Mouse (Mus musculus) heart, postnatal 0 days (tissue): Measurements from ENCODE around the gene Slc9a3r1. TPM values are rescaled to one million over a fixed set of nuclear protein-coding genes. Genes with fewer than 3 reads are reported as not detected.
A peak's percentile ranks its signal among the peaks of the same experiment; 100 is the strongest.

Experiments
- ATAC-seq: fragments of 200-750 bp; cut with Nextera tagmentation; 2 replicates; pipeline ENCODE4 v1.8.0; 2017; ENCODE audit warnings: low read depth, moderate number of reproducible peaks, moderate library complexity; ENCODE audit not compliant: insufficient read depth
- DNase-seq: peaks from one replicate; pipeline ENCODE4 v3.0.0-alpha.2; 2016; ENCODE audit warnings: low spot score
- H3K27ac ChIP-seq: fragments of 300-500 bp; sonication (generic); 2 replicates; pipeline ENCODE4 v1.5.1; 2014; ENCODE audit warnings: low read depth, mild to moderate bottlenecking
- H3K27me3 ChIP-seq: fragments of 300-500 bp; sonication (generic); 2 replicates; pipeline ENCODE4 v1.6.1; 2014; ENCODE audit warnings: low read length, mixed read lengths; ENCODE audit not compliant: control insufficient read depth, insufficient read depth
- H3K36me3 ChIP-seq: fragments of 300-500 bp; sonication (generic); replicated peaks from 2 replicates; pipeline ENCODE4 v1.6.1; 2014; ENCODE audit warnings: low read length, mixed read lengths; ENCODE audit not compliant: control insufficient read depth, insufficient read depth
- H3K4me1 ChIP-seq: fragments of 300-500 bp; sonication (generic); 2 replicates; pipeline ENCODE4 v1.6.1; 2014; ENCODE audit warnings: antibody characterized with exemption; ENCODE audit not compliant: control insufficient read depth, insufficient read depth
- H3K4me2 ChIP-seq: fragments of 300-500 bp; sonication (generic); 2 replicates; pipeline ENCODE4 v1.6.1; 2014; ENCODE audit warnings: low read depth, mild to moderate bottlenecking, low read length, moderate library complexity
- H3K4me3 ChIP-seq: fragments of 300-500 bp; sonication (generic); 2 replicates; pipeline ENCODE4 v1.5.1; 2014; ENCODE audit warnings: low read depth, low read length
- H3K9ac ChIP-seq: fragments of 300-500 bp; sonication (generic); replicated peaks from 2 replicates; pipeline ENCODE4 v1.6.1; 2014; ENCODE audit warnings: low read depth, low read length, mixed read lengths
- H3K9me3 ChIP-seq: fragments of 300-500 bp; sonication (generic); replicated peaks from 2 replicates; pipeline ENCODE4 v1.6.1; 2016; ENCODE audit warnings: low read length; ENCODE audit not compliant: control insufficient read depth
- CTCF ChIP-seq: IDR thresholded peaks from 2 replicates; pipeline ENCODE4 v1.5.1; 2016; ENCODE audit warnings: antibody characterized with exemption, control low read depth, low read depth
- EP300 ChIP-seq: IDR thresholded peaks from 2 replicates; pipeline ENCODE4 v1.6.1; 2016; ENCODE audit warnings: antibody characterized with exemption, low read depth
- WGBS: fragments of 180-500 bp; shearing (Covaris S2); extraction: QIAGEN DNeasy Blood & Tissue Kit; methylation state at CpG from one replicate; pipeline ENCODE4 v1.1.7; 2014; 5-methylcytosine and 5-hydroxymethylcytosine counted together
- polyA plus RNA-seq: library from polyadenylated mRNA; unstranded; fragments of >200 nt; fragmentation: Nextera tagmentation; extraction: Ambion mirVana; gene quantifications from 2 replicates; pipeline ENCODE4 v1.2.1, GENCODE M21; 2015
- total RNA-seq: library from RNA; depleted of rRNA; stranded (reverse); fragments of >200 nt; gene quantifications from 2 replicates; pipeline ENCODE4 v1.2.3, GENCODE M21; 2014; ENCODE audit warnings: low replicate concordance

Slc9a3r1 gene
- total and polyA plus RNA-seq, 2 experiments from 2014 or later = 12.3 to 13.6 TPM

DNA sequence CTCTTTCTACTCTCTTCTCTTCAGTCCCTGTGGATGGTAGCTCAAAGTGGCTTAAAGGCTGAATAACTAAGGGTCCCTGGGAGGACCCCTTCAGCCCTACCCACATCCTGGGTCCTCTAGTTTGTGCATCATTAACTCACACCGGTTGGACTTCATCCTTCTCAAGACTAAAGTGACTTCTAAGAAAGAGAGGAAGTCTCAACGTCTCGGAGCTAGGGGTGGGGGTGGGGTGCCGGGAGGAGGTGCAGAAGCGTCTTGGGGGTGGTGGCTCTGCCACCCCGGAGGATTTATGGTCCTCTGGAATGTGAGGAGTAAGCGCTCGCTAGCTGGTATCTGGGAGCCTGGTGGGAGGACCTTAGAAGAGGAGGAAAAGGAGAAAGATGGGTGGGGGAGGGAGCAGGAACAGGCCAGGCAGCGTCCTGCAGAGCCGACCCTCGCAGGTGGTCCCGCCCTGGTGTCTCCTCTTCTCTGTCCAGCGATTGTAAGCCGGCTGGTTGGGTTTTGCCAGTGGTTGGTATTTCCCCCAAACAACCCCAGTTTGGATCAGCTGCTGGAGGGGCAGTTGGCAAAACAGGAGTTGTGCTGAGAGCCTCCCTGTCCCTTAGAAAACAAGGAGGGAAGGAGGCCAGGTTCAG, 1.3 kb downstream of the Slc9a3r1 start:
- ATAC-seq (no peak), DNase-seq (no peak)
- H3K36me3 ChIP-seq = no peaks in the 10 kb centered on the region
- peaks cover 13% of the 10 kb centered on the region; the same call in 1 of the 2 replicates for H3K27me3 ChIP-seq
- H3K4me1 ChIP-seq = 0 out of 2 replicates have a peak, but pooled peaks cover 17% of the 10 kb centered on the region
- peak overlapping the region; percentile 55 for H3K4me3 ChIP-seq
- no peaks in the 10 kb centered on the region for H3K9me3 ChIP-seq
- TF ChIP-seq CTCF (no peak), EP300 (no peak)
- peak overlapping the region; percentile 70 for H3K4me2 ChIP-seq
- peak overlapping the region; percentile 54 for H3K9ac ChIP-seq
- 1% methylated on average over 14 of the region's 14 CpGs for WGBS
- no peak overlapping the region for H3K27ac ChIP-seq

DNA sequence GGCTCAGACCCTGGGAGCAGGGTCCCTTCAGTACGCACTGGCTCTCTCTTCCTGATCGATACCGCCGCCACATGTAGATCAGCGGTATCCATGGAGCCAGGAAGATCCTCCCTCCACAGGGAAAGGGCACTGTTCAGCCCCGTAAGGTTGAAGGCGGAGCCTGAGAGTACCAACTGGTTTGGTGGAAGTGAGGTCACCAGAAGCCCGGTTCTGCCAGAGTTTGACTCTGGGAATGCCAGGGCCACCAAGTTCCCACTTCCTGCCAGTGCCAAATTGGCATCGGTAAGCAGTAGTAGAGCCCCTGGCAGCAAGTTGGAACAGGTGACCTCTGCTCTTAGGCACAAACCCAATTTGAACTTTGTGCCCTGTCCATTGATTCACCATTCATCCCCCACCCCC, 1.8 kb downstream of the Slc9a3r1 start:
- Histone ChIP-seq H3K27me3 (peaks cover 13% of the 10 kb centered on the region; the same call in 1 of the 2 replicates), H3K9ac (peak overlapping the region; percentile 54; the same call in 1 of the 2 replicates), H3K9me3 (no peaks in the 10 kb centered on the region), H3K36me3 (no peaks in the 10 kb centered on the region), H3K4me1 (0 out of 2 replicates have a peak, but pooled peaks cover 17% of the 10 kb centered on the region), H3K27ac (no peak overlapping the region), H3K4me3 (peak overlapping the region; percentile 55), H3K4me2 (peak overlapping the region; percentile 70)
- no peak for TF ChIP-seq EP300
- TF ChIP-seq CTCF = no peak
- DNase-seq (no peak), ATAC-seq (no peak)
- WGBS = 5% methylated on average over 9 of the region's 9 CpGs

DNA sequence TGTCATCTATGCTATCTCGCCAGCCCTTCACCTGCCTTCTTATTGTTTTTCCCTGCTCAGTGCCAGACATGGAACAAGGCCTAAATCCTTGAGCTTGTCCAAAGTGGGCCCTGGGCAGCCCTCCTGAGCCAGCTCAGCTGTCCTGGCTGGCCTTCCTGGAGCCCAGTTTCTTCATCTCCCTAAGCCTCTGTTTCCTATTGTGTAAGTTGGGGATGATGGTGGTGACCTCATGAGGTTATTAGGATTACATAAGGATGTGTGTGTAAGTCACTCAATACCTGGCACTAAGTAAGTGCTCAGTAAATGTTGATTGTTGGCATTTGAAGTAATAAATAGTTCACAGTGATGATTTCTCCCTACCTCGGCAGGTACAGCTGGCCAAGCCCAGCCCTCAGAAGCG, 3.6 kb downstream of the Slc9a3r1 start:
- Histone ChIP-seq H3K27ac (no peak overlapping the region), H3K4me1 (0 out of 2 replicates have a peak, but pooled peaks cover 15% of the 10 kb centered on the region), H3K27me3 (peaks cover 13% of the 10 kb centered on the region; the same call in 1 of the 2 replicates), H3K9ac (no peak overlapping the region), H3K4me2 (no peak overlapping the region), H3K36me3 (no peaks in the 10 kb centered on the region), H3K9me3 (no peaks in the 10 kb centered on the region), H3K4me3 (no peak overlapping the region)
- 88% methylated on average over 3 of the region's 3 CpGs for WGBS
- ATAC-seq = no peak
- TF ChIP-seq EP300 (no peak), CTCF (no peak)
- no peak for DNase-seq

DNA sequence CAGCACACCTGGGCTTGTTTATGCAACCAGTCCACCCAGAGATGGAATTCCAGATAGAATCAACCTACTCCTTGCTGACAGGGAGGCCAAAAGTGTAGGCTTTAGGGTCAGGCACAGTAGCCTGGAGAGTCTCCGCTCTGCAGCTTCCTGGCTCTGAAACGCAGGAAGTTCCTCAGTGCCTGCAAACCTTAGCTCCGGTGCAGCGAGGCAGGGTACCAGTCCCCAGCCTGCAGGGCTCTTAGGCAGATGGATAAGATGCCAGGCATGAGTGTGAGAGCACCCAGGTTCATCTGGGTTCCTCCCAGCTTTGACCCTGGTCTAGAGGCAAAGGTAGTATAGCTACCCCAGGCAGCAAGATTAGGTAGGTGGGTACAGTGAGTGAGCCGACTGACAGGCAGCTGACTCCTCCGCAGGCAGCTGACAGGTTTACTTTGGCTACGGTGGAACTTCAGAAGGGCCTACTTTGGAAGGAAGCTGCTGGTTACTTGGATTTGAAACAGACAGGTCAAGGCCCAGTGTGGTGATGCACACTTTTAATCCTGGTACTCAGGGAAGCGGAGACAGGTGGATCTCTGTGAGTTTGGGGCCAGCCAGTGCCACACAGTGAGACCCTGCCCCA, 4.6 kb downstream of the Slc9a3r1 start:
- ATAC-seq (no peak), DNase-seq (no peak)
- Histone ChIP-seq H3K4me3 (no peak overlapping the region), H3K9me3 (no peaks in the 10 kb centered on the region), H3K27ac (no peak overlapping the region), H3K36me3 (no peaks in the 10 kb centered on the region), H3K27me3 (peaks cover 13% of the 10 kb centered on the region; the same call in 1 of the 2 replicates), H3K4me2 (no peak overlapping the region), H3K9ac (no peak overlapping the region), H3K4me1 (peaks cover 12% of the 10 kb centered on the region)
- WGBS = 69% methylated on average over 8 of the region's 8 CpGs
- no peak for TF ChIP-seq EP300
- TF ChIP-seq CTCF = no peak

DNA sequence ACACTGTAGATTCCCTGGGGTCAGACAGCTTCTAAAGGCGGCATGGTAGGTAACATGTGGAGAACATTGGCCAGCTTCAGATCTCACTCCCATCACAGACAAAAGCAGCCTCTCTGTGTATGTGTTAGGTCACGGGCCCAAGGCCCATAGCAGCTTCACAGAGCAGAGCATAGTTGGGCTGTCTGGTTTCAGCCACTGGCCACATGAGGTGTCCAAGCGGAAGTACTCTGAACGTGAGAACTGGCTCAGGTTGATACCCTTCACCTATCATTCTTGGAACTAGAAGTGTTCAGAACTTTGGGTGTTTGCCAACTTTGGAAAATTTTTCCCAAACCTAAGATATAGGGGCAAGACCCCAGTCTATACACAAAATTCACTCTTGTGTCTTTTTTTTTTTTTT, 6.3 kb downstream of the Slc9a3r1 start:
- no peak for ATAC-seq
- Histone ChIP-seq H3K9ac (no peak overlapping the region), H3K27ac (no peak overlapping the region), H3K4me3 (no peak overlapping the region), H3K36me3 (no peaks in the 10 kb centered on the region), H3K4me2 (no peak overlapping the region), H3K9me3 (no peaks in the 10 kb centered on the region), H3K4me1 (peaks cover 16% of the 10 kb centered on the region), H3K27me3 (peaks cover 14% of the 10 kb centered on the region; the same call in 1 of the 2 replicates)
- TF ChIP-seq EP300 = no peak
- TF ChIP-seq CTCF = no peak
- 79% methylated on average over 4 of the region's 4 CpGs for WGBS
- no peak for DNase-seq
